Mouse (Mus musculus): Measurements from ENCODE around the gene Ptpre. TPM values are rescaled to one million over a fixed set of nuclear protein-coding genes. Genes with fewer than 3 reads are reported as not detected.
"Not testable (repeated sequence)": the region's sequence is repeated elsewhere in the genome, so short reads cannot be mapped to it uniquely, and the experiment has no call there.

Ptpre gene
- polyA plus RNA-seq, 2 experiments: 1.8 to 1.9 TPM

GRCm38 (mm10) chr7:135612276-135612675 lies 75.0 kb downstream of the Ptpre start:
- no peaks in the 10 kb centered on the region for H3K9me3 ChIP-seq (ENCODE audit: control insufficient read depth, low read length)
- peaks cover 7 to 19% of the 10 kb centered on the region in 2 experiments; a peak in 3 of 4 replicates for H3K4me1 ChIP-seq (replicated peaks; ENCODE audit: control insufficient read depth in 2 of 2, insufficient read depth in 2 of 2, low read length in 1 of 2)
- H3K27ac ChIP-seq: no peak overlapping the region
- H3K9ac ChIP-seq (replicated peaks): no peak overlapping the region
- H3K4me3 ChIP-seq (ENCODE audit: insufficient read depth in 1 of 2, low read depth in 2 of 2, low read length in 2 of 2): no peak overlapping the region
- no peak for DNase-seq (ENCODE audit: low read depth in 3 of 3, low spot score in 3 of 3)
- ATAC-seq (ENCODE audit: insufficient read depth): no peak
- no peak for TF ChIP-seq CTCF (IDR thresholded peaks at IDR 0.05; ENCODE audit: low read depth)
- TF ChIP-seq EP300 (IDR thresholded peaks at IDR 0.05; ENCODE audit: low read depth): no peak
- 75% methylated on average over 16 of the region's 16 CpGs for WGBS (ENCODE audit: insufficient replicate concordance)
- H3K36me3 ChIP-seq (replicated peaks; ENCODE audit: control insufficient read depth, insufficient read depth, low read depth): no peaks in the 10 kb centered on the region
- no peaks in the 10 kb centered on the region for H3K27me3 ChIP-seq (ENCODE audit: control insufficient read depth, insufficient read depth, low read length)
- H3K4me2 ChIP-seq (ENCODE audit: low read depth): no peak overlapping the region

GRCm38 (mm10) chr7:135612801-135613200 lies 75.5 kb downstream of the Ptpre start:
- 60% methylated on average over 7 of the region's 7 CpGs for WGBS (ENCODE audit: insufficient replicate concordance)

DNA sequence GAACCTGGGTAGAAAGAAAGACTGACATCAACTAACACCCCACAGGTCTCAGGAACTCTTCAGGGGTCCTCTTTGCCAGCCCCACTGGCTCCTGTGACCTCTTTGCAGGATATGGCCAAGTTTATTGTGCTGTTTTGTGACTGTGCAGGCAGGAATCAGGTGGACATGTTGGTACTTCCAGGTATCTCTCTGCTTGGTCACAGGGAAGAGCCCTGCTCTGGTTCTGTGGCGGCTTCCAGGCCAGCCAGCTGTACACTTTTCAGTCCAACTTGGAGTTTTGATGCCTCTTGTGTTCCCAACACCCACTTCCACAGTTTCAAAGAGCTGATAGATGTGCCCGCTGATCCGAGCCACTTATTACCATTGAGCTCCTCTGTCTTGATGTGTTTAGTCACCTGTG lies 76.1 kb downstream of the Ptpre start:
- ATAC-seq (ENCODE audit: insufficient read depth): no peak
- WGBS (ENCODE audit: insufficient replicate concordance): 73% methylated on average over 3 of the region's 3 CpGs
- no peaks in the 10 kb centered on the region for H3K36me3 ChIP-seq (replicated peaks; ENCODE audit: control insufficient read depth, insufficient read depth, low read depth)
- H3K9me3 ChIP-seq (ENCODE audit: control insufficient read depth, low read length): no peaks in the 10 kb centered on the region
- no peak overlapping the region for H3K4me3 ChIP-seq (ENCODE audit: insufficient read depth in 1 of 2, low read depth in 2 of 2, low read length in 2 of 2)
- no peak overlapping the region for H3K4me2 ChIP-seq (ENCODE audit: low read depth)
- H3K9ac ChIP-seq (replicated peaks): no peak overlapping the region
- peaks cover 7 to 15% of the 10 kb centered on the region in 2 experiments; a peak in 3 of 4 replicates for H3K4me1 ChIP-seq (replicated peaks; ENCODE audit: control insufficient read depth in 2 of 2, insufficient read depth in 2 of 2, low read length in 1 of 2)
- DNase-seq (ENCODE audit: low read depth in 3 of 3, low spot score in 3 of 3): no peak
- H3K27ac ChIP-seq: no peak overlapping the region
- no peak for TF ChIP-seq CTCF (IDR thresholded peaks at IDR 0.05; ENCODE audit: low read depth)
- no peaks in the 10 kb centered on the region for H3K27me3 ChIP-seq (ENCODE audit: control insufficient read depth, insufficient read depth, low read length)

More at GRCm38 (mm10) chr7:135612801-135613200, 75.5 kb downstream of the Ptpre start:
- TF ChIP-seq EP300 (IDR thresholded peaks at IDR 0.05; ENCODE audit: low read depth) (no peak), CTCF (IDR thresholded peaks at IDR 0.05; ENCODE audit: low read depth) (no peak)
- Histone ChIP-seq H3K4me1 (replicated peaks; ENCODE audit: control insufficient read depth in 2 of 2, insufficient read depth in 2 of 2, low read length in 1 of 2) (peaks cover 7 to 19% of the 10 kb centered on the region in 2 experiments; a peak in 3 of 4 replicates), H3K27ac (no peak overlapping the region), H3K4me2 (ENCODE audit: low read depth) (no peak overlapping the region), H3K36me3 (replicated peaks; ENCODE audit: control insufficient read depth, insufficient read depth, low read depth) (no peaks in the 10 kb centered on the region), H3K27me3 (ENCODE audit: control insufficient read depth, insufficient read depth, low read length) (no peaks in the 10 kb centered on the region), H3K9ac (replicated peaks) (no peak overlapping the region), H3K9me3 (ENCODE audit: control insufficient read depth, low read length) (no peaks in the 10 kb centered on the region), H3K4me3 (ENCODE audit: insufficient read depth in 1 of 2, low read depth in 2 of 2, low read length in 2 of 2) (no peak overlapping the region)
- ATAC-seq (ENCODE audit: insufficient read depth) (no peak), DNase-seq (ENCODE audit: low read depth in 3 of 3, low spot score in 3 of 3) (no peak)

DNA sequence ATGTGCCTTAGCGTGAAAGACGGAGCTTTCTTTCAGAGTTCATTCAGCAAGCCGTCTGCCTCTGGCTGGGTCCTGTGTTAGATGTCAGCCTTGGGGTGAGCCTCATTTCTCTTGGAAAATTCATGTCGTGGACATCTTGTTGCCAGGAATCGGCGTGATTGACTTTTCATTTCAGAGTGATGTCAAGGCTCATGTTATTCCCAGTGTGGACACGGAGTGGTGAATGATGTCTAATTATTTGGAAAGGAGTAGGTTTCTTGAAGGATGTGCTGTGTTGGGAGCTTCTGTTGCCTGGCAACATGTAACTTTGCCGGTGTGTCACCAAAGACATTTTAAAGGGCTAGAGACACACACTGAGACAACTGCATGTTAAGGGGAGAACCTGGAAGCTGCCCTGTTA lies 77.6 kb downstream of the Ptpre start:
- WGBS (ENCODE audit: insufficient replicate concordance): 77% methylated on average over 8 of the region's 8 CpGs
- ATAC-seq (ENCODE audit: insufficient read depth): no peak
- TF ChIP-seq CTCF (IDR thresholded peaks at IDR 0.05; ENCODE audit: low read depth): no peak
- no peak for TF ChIP-seq EP300 (IDR thresholded peaks at IDR 0.05; ENCODE audit: low read depth)

DNA sequence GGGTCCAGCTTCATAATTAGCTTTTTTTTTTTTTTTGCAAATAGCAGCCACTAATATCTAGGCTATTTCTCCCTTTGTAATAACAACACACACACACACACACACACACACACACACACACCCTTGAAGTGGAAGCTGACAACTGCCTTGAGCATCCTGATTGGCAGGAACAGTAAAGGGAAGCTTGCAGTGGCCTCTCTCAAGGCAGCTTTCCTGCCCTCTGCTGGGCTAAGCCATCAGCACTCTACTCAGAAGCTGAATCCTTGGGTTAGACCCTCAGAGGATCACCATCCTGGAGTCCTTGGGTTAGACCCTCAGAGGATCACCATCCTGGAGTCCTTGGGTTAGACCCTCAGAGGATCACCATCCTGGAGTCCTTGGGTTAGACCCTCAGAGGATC lies 79.2 kb downstream of the Ptpre start:
- H3K27me3 ChIP-seq (ENCODE audit: control insufficient read depth, insufficient read depth, low read length); H3K9ac ChIP-seq (replicated peaks); H3K4me3 ChIP-seq (ENCODE audit: insufficient read depth in 1 of 2, low read depth in 2 of 2, low read length in 2 of 2); H3K9me3 ChIP-seq (ENCODE audit: control insufficient read depth, low read length); ATAC-seq (ENCODE audit: insufficient read depth); H3K4me1 ChIP-seq (replicated peaks; ENCODE audit: control insufficient read depth in 2 of 2, insufficient read depth in 2 of 2, low read length in 1 of 2); H3K27ac ChIP-seq; DNase-seq (ENCODE audit: low read depth in 3 of 3, low spot score in 3 of 3); H3K36me3 ChIP-seq (replicated peaks; ENCODE audit: control insufficient read depth, insufficient read depth, low read depth); H3K4me2 ChIP-seq (ENCODE audit: low read depth): not testable (repeated sequence)
- TF ChIP-seq CTCF (IDR thresholded peaks at IDR 0.05; ENCODE audit: low read depth): peak; percentile 41; the same call in 1 of the 2 replicates

More for the DNA sequence above, 77.6 kb downstream of the Ptpre start:
- peaks cover 0 to under 1% of the 10 kb centered on the region in 2 experiments; a peak in 1 of 4 replicates for H3K4me1 ChIP-seq (replicated peaks; ENCODE audit: control insufficient read depth in 2 of 2, insufficient read depth in 2 of 2, low read length in 1 of 2)
- H3K9me3 ChIP-seq (ENCODE audit: control insufficient read depth, low read length): no peaks in the 10 kb centered on the region
- H3K4me3 ChIP-seq (ENCODE audit: insufficient read depth in 1 of 2, low read depth in 2 of 2, low read length in 2 of 2): no peak overlapping the region
- no peaks in the 10 kb centered on the region for H3K27me3 ChIP-seq (ENCODE audit: control insufficient read depth, insufficient read depth, low read length)
- no peak overlapping the region for H3K9ac ChIP-seq (replicated peaks)
- no peak overlapping the region for H3K4me2 ChIP-seq (ENCODE audit: low read depth)
- H3K36me3 ChIP-seq (replicated peaks; ENCODE audit: control insufficient read depth, insufficient read depth, low read depth): no peaks in the 10 kb centered on the region
- no peak overlapping the region for H3K27ac ChIP-seq
- no peak for DNase-seq (ENCODE audit: low read depth in 3 of 3, low spot score in 3 of 3)

Data from liver, embryonic 14.5 days (tissue).